Mouse (Mus musculus): ENCODE measurements around the gene Nxf7. TPM values are rescaled to one million over a fixed set of nuclear protein-coding genes. Genes with fewer than 3 reads are reported as not detected.
"Not testable (repeated sequence)": the region's sequence is repeated elsewhere in the genome, so short reads cannot be mapped to it uniquely, and the experiment has no call there.

Nxf7 gene
- not detected in 2 replicates for polyA plus RNA-seq (2016; fragmentation: Nextera tagmentation; extraction: Ambion mirVana)

- 94% methylated on average over 2 of the region's 2 CpGs for WGBS
- Histone ChIP-seq H3K9me3 (replicated peaks) (no peaks in the 10 kb centered on the region; the same call in 1 of the 2 replicates), H3K27ac (no peak within 1 kb of the TSS), H3K4me3 (no peak within 1 kb of the TSS), H3K4me1 (no peaks in the 10 kb centered on the region), H3K36me3 (no peaks in the 10 kb centered on the region), H3K27me3 (ENCODE audit: low read depth, poor library complexity, severe bottlenecking) (peaks cover 19% of the 10 kb centered on the region; the same call in 1 of the 2 replicates)
- DNase-seq (ENCODE audit: low spot score), result no peak
Measured at GRCm38 (mm10) chrX:135598677-135599076, at the start of gene Nxf7. Gene Nxf7, minus strand, starts transcription at chrX:135598777.

- Histone ChIP-seq H3K9me3 (replicated peaks) (no peaks in the 10 kb centered on the region), H3K27me3 (ENCODE audit: low read depth, poor library complexity, severe bottlenecking) (peaks cover 18% of the 10 kb centered on the region; the same call in 1 of the 2 replicates), H3K4me3 (no peak within 1 kb of the TSS), H3K27ac (no peak within 1 kb of the TSS), H3K4me1 (no peaks in the 10 kb centered on the region), H3K36me3 (no peaks in the 10 kb centered on the region)
- no peak for DNase-seq (ENCODE audit: low spot score)
- WGBS, result 93% methylated on average over 11 of the region's 11 CpGs
Measured at GRCm38 (mm10) chrX:135627605-135628004, 29.0 kb upstream of the Nxf7 start, which contains the start of gene Prame. Gene Prame, minus strand, starts transcription at chrX:135627705.

GRCm38 (mm10) chrX:135601298-135602029 is 2.9 kb upstream of the Nxf7 start:
- not testable (repeated sequence) for H3K27me3 ChIP-seq (ENCODE audit: low read depth, poor library complexity, severe bottlenecking); H3K36me3 ChIP-seq; H3K9me3 ChIP-seq (replicated peaks); H3K4me1 ChIP-seq; H3K27ac ChIP-seq; H3K4me3 ChIP-seq; DNase-seq (ENCODE audit: low spot score)
- WGBS, result 63% methylated on average over 3 of the region's 3 CpGs

GRCm38 (mm10) chrX:135598096-135598495 is 481 bp downstream of the Nxf7 start:
- Histone ChIP-seq H3K4me3 (no peak overlapping the region), H3K36me3 (no peaks in the 10 kb centered on the region), H3K27ac (no peak overlapping the region), H3K27me3 (ENCODE audit: low read depth, poor library complexity, severe bottlenecking) (peaks cover 22% of the 10 kb centered on the region; the same call in 1 of the 2 replicates), H3K9me3 (replicated peaks) (no peaks in the 10 kb centered on the region; the same call in 1 of the 2 replicates), H3K4me1 (no peaks in the 10 kb centered on the region)
- WGBS, result 89% methylated on average over 13 of the region's 13 CpGs
- DNase-seq (ENCODE audit: low spot score), result no peak

GRCm38 (mm10) chrX:135576412-135576811 is 22.2 kb downstream of the Nxf7 start:
- Histone ChIP-seq H3K4me3 (no peak overlapping the region), H3K4me1 (no peaks in the 10 kb centered on the region), H3K27me3 (ENCODE audit: low read depth, poor library complexity, severe bottlenecking) (peaks cover 51% of the 10 kb centered on the region), H3K9me3 (replicated peaks) (no peaks in the 10 kb centered on the region), H3K36me3 (no peaks in the 10 kb centered on the region), H3K27ac (no peak overlapping the region)
- no peak for DNase-seq (ENCODE audit: low spot score)
- 89% methylated on average over 1 of the region's 1 CpGs for WGBS

GRCm38 (mm10) chrX:135574958-135575628 is 23.5 kb downstream of the Nxf7 start:
- H3K27ac ChIP-seq, result not testable (repeated sequence)
- 68% methylated on average over 9 of the region's 9 CpGs for WGBS

GRCm38 (mm10) chrX:135574261-135574957 is 24.2 kb downstream of the Nxf7 start:
- 10% methylated on average over 8 of the region's 8 CpGs for WGBS
- not testable (repeated sequence) for DNase-seq (ENCODE audit: low spot score); H3K9me3 ChIP-seq (replicated peaks)

More at GRCm38 (mm10) chrX:135574958-135575628, 23.5 kb downstream of the Nxf7 start:
- H3K4me3 ChIP-seq; H3K9me3 ChIP-seq (replicated peaks); H3K4me1 ChIP-seq; DNase-seq (ENCODE audit: low spot score); H3K36me3 ChIP-seq: not testable (repeated sequence)
- H3K27me3 ChIP-seq (ENCODE audit: low read depth, poor library complexity, severe bottlenecking), result peaks cover 50% of the 10 kb centered on the region

GRCm38 (mm10) chrX:135569467-135569866 is 29.1 kb downstream of the Nxf7 start:
- WGBS, result 11% methylated on average over 1 of the region's 2 CpGs
- not testable (repeated sequence) for H3K27ac ChIP-seq; H3K36me3 ChIP-seq; H3K4me3 ChIP-seq; H3K4me1 ChIP-seq; H3K9me3 ChIP-seq (replicated peaks)
- DNase-seq (ENCODE audit: low spot score), result peak; percentile 47
- peaks cover 18% of the 10 kb centered on the region for H3K27me3 ChIP-seq (ENCODE audit: low read depth, poor library complexity, severe bottlenecking)

More at GRCm38 (mm10) chrX:135574261-135574957, 24.2 kb downstream of the Nxf7 start:
- not testable (repeated sequence) for H3K4me3 ChIP-seq, H3K36me3 ChIP-seq, H3K4me1 ChIP-seq, H3K27ac ChIP-seq
- peaks cover 44% of the 10 kb centered on the region for H3K27me3 ChIP-seq (ENCODE audit: low read depth, poor library complexity, severe bottlenecking)

GRCm38 (mm10) chrX:135564934-135565333 is 33.6 kb downstream of the Nxf7 start:
- DNase-seq (ENCODE audit: low spot score), result not testable (repeated sequence)
- 53% methylated on average over 4 of the region's 4 CpGs for WGBS

GRCm38 (mm10) chrX:135562841-135563240 is 35.7 kb downstream of the Nxf7 start:
- H3K9me3 ChIP-seq (replicated peaks), result no peaks in the 10 kb centered on the region
- no peaks in the 10 kb centered on the region for H3K36me3 ChIP-seq
- no peak overlapping the region for H3K27ac ChIP-seq
- H3K27me3 ChIP-seq (ENCODE audit: low read depth, poor library complexity, severe bottlenecking), result peaks cover 7% of the 10 kb centered on the region
- WGBS, result 51% methylated on average over 2 of the region's 2 CpGs
- DNase-seq (ENCODE audit: low spot score), result no peak
- H3K4me1 ChIP-seq, result no peaks in the 10 kb centered on the region
- no peak overlapping the region for H3K4me3 ChIP-seq

More at GRCm38 (mm10) chrX:135564934-135565333, 33.6 kb downstream of the Nxf7 start:
- H3K9me3 ChIP-seq (replicated peaks); H3K4me3 ChIP-seq; H3K27ac ChIP-seq; H3K4me1 ChIP-seq; H3K36me3 ChIP-seq: not testable (repeated sequence)
- peaks cover 13% of the 10 kb centered on the region for H3K27me3 ChIP-seq (ENCODE audit: low read depth, poor library complexity, severe bottlenecking)

GRCm38 (mm10) chrX:135561693-135562092 is 36.9 kb downstream of the Nxf7 start:
- not testable (repeated sequence) for H3K27me3 ChIP-seq (ENCODE audit: low read depth, poor library complexity, severe bottlenecking); H3K4me3 ChIP-seq; H3K9me3 ChIP-seq (replicated peaks); DNase-seq (ENCODE audit: low spot score); H3K36me3 ChIP-seq; H3K4me1 ChIP-seq; H3K27ac ChIP-seq
- WGBS, result 49% methylated on average over 2 of the region's 2 CpGs

- H3K27me3 ChIP-seq (ENCODE audit: low read depth, poor library complexity, severe bottlenecking); H3K27ac ChIP-seq; H3K36me3 ChIP-seq; H3K4me3 ChIP-seq; DNase-seq (ENCODE audit: low spot score); H3K4me1 ChIP-seq; H3K9me3 ChIP-seq (replicated peaks): not testable (repeated sequence)
- WGBS, result 27% methylated on average over 4 of the region's 4 CpGs
Measured at GRCm38 (mm10) chrX:135560933-135561332, 37.6 kb downstream of the Nxf7 start.

GRCm38 (mm10) chrX:135559665-135560064 is 38.9 kb downstream of the Nxf7 start:
- H3K27ac ChIP-seq; H3K4me1 ChIP-seq; DNase-seq (ENCODE audit: low spot score); H3K9me3 ChIP-seq (replicated peaks); H3K4me3 ChIP-seq; H3K27me3 ChIP-seq (ENCODE audit: low read depth, poor library complexity, severe bottlenecking); H3K36me3 ChIP-seq: not testable (repeated sequence)
- 32% methylated on average over 8 of the region's 8 CpGs for WGBS

Measured in limb, embryonic 10.5 days (tissue).